Mouse (Mus musculus): ENCODE results near the gene Pappa2.

- TF ChIP-seq POLR2A (IDR thresholded peaks at IDR 0.05; ENCODE audit: borderline replicate concordance, low read depth, low read length), result no peak
- no peak for TF ChIP-seq CTCF (IDR thresholded peaks at IDR 0.05; ENCODE audit: low read depth, low read length)
Observed at GRCm38 (mm10) chr1:158697859-158698569, 282.3 kb downstream of the Pappa2 start.
